In the genomic region with DNA sequence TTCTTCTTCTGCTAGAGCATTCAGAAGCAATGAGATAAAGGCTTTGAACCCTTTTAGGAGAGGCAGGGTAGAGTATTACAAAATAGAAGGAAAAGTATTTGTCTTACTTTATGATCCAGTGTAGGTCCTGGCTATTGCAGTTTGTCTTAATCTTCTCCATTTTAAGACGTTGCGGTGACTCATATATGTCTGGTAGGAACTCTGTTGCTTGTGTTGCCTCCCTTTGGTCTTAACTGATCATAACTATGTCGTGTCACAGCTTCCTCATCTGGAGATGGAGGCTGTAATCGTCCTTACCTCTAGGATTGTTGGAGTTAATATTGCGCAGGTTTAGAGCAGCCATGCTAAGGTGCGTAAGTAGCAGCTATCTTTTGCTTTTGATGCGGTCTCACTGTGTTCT, we compare ENCODE assay signal across 28 mouse cellular contexts. TPM values are rescaled to one million over a fixed set of nuclear protein-coding genes. Genes with fewer than 3 reads are reported as not detected.
DNase-seq lines count a peak whose midpoint lies in the region; ATAC-seq and TF ChIP-seq lines count a peak whose summit lies in the region.
"Had no signal": no experiment of that assay in that cellular context is flagged by ENCODE, and none has a peak within 500 bp of the region (broad histone marks: within the 10 kb centered on the region; RNA-seq: fewer than 3 reads in every experiment).

No protein-coding gene starts in this region.

- TF ChIP-seq CTCF in MEL (IDR thresholded peaks at IDR 0.05 in 2 of 3, conservative IDR thresholded peaks at IDR 0.05 in 1 of 3; ENCODE audit: control insufficient read depth in 1 of 3, insufficient read depth in 1 of 3, low read depth in 2 of 3, low read length in 3 of 3, poor library complexity in 1 of 3, severe bottlenecking in 1 of 3): no peak

- peaks cover 20 to 23% of the 10 kb centered on the region in 2 experiments for H3K4me1 ChIP-seq in MEL (ENCODE audit: control insufficient read depth in 1 of 2, insufficient read depth in 2 of 2, low read length in 2 of 2)

- H3K4me2 ChIP-seq in myocyte (ENCODE audit: low read depth): peak overlapping the region; percentile 89
- H3K4me2 ChIP-seq: heart, embryonic 11.5 days; limb, embryonic 15.5 days had no signal

- H3K36me3 ChIP-seq in MEL (ENCODE audit: control insufficient read depth in 1 of 2, insufficient read depth in 2 of 2, low read length in 2 of 2): peaks cover 0 to 27% of the 10 kb centered on the region in 2 experiments; a peak in 2 of 4 replicates
- H3K36me3 ChIP-seq in myocyte (ENCODE audit: control insufficient read depth, insufficient read depth): no peaks in the 10 kb centered on the region
- H3K36me3 ChIP-seq: hindbrain, embryonic 12.5 days; limb, embryonic 15.5 days had no signal

- no peak overlapping the region for H3ac ChIP-seq in myocyte (ENCODE audit: control insufficient read depth, insufficient read length)

- peak; percentile 78 for DNase-seq in 416B (ENCODE audit: low read depth)
- DNase-seq in MEL (ENCODE audit: low read depth, low spot score): peak; percentile 88
- no peak for DNase-seq in T-cell, adult 2 months (ENCODE audit: low spot score)
- no peak for DNase-seq in cerebellum, adult 9-10 months
- DNase-seq in cerebellum, postnatal 4 days (ENCODE audit: low spot score in 2 of 2): no peak
- DNase-seq: adrenal gland, postnatal 14 days; cerebellum, adult 11-12 months; cerebellum, postnatal 25 days; gastrocnemius, postnatal 14 days; heart, adult 11 months; heart, postnatal 36 days; kidney, adult 8-10 months; lung, adult 2 months; lung, postnatal 14 days; right cerebral cortex, adult 18-20 months; spleen, adult 18-20 months; thymus, postnatal 14 days had no signal

- H3K27ac ChIP-seq in MEL (ENCODE audit: control insufficient read depth, low read depth, low read length): peak overlapping the region; percentile 89
- H3K27ac ChIP-seq: forebrain, embryonic 13.5 days; hindbrain, embryonic 12.5 days; limb, embryonic 10.5 days; limb, embryonic 15.5 days; liver, embryonic 14.5 days; midbrain, embryonic 13.5 days had no signal

- H3K9me3 ChIP-seq in MEL (replicated peaks; ENCODE audit: insufficient read depth, low read length): no peaks in the 10 kb centered on the region
- H3K9me3 ChIP-seq: forebrain, embryonic 13.5 days; limb, embryonic 10.5 days; limb, embryonic 15.5 days; midbrain, embryonic 13.5 days had no signal

- TF ChIP-seq POLR2A in MEL (IDR thresholded peaks at IDR 0.05; ENCODE audit: control insufficient read depth in 1 of 2, insufficient read depth in 1 of 2, low read depth in 1 of 2, low read length in 2 of 2, poor library complexity in 1 of 2) (no peak), myocyte (IDR thresholded peaks at IDR 0.05; ENCODE audit: insufficient read length, low read depth) (no peak)

- H3K4me3 ChIP-seq in MEL (ENCODE audit: control insufficient read depth in 1 of 2, insufficient read depth in 1 of 2, low read depth in 2 of 2, low read length in 2 of 2): peak overlapping the region; percentile 24 to 66
- no peak overlapping the region for H3K4me3 ChIP-seq in myocyte
- H3K4me3 ChIP-seq: forebrain, embryonic 13.5 days; hindbrain, embryonic 12.5 days; limb, embryonic 10.5 days; limb, embryonic 15.5 days; megakaryocyte, embryonic 14.5 days; midbrain, embryonic 13.5 days had no signal

- no peak for TF ChIP-seq RAD21 in MEL (IDR thresholded peaks at IDR 0.05; ENCODE audit: low read depth, low read length)

- peak; percentile 33 for ATAC-seq in granulocyte monocyte progenitor cell, adult 5-6 weeks (replicated peaks; ENCODE audit: poor library complexity, severe bottlenecking)
- ATAC-seq: forebrain, embryonic 13.5 days; intestine, embryonic 16.5 days; midbrain, embryonic 13.5 days had no signal

- peak overlapping the region; percentile 40 for H3K9ac ChIP-seq in MEL (ENCODE audit: control insufficient read depth, low read depth, low read length, poor library complexity, severe bottlenecking)
- H3K9ac ChIP-seq: forebrain, embryonic 13.5 days; hindbrain, embryonic 12.5 days; limb, embryonic 15.5 days; midbrain, embryonic 13.5 days had no signal

- peak; percentile 51 to 71 for TF ChIP-seq EP300 in MEL (IDR thresholded peaks at IDR 0.05; ENCODE audit: low read depth in 1 of 2, low read length in 2 of 2)

- H3K27me3 ChIP-seq in MEL (ENCODE audit: control insufficient read depth in 1 of 2, insufficient read depth in 2 of 2, low read length in 2 of 2) (no peaks in the 10 kb centered on the region), myocyte (ENCODE audit: control insufficient read depth, insufficient read depth, insufficient read length) (no peaks in the 10 kb centered on the region)
- H3K27me3 ChIP-seq: forebrain, embryonic 13.5 days; hindbrain, embryonic 12.5 days; limb, embryonic 15.5 days; midbrain, embryonic 13.5 days had no signal

- peaks cover 3% of the 10 kb centered on the region; the same call in 1 of the 2 replicates for H3K79me2 ChIP-seq in MEL (ENCODE audit: control insufficient read depth, insufficient read depth, low read length, poor library complexity)
- H3K79me2 ChIP-seq in myocyte (ENCODE audit: control insufficient read depth, insufficient read depth): peaks cover 63% of the 10 kb centered on the region

TF ChIP-seq in MEL, 35 proteins besides CTCF, POLR2A, EP300 and RAD21 (continues in another document):
- no peak for TF ChIP-seq BHLHE40 (IDR thresholded peaks at IDR 0.05; ENCODE audit: borderline replicate concordance, low read depth, low read length)
- peak; percentile 64 for TF ChIP-seq GATA1 (IDR thresholded peaks at IDR 0.05; ENCODE audit: low read depth, low read length)
- peak; percentile 73 for TF ChIP-seq ETS1 (IDR thresholded peaks at IDR 0.05; ENCODE audit: low read depth, low read length)
- TF ChIP-seq MYB (IDR thresholded peaks at IDR 0.05; ENCODE audit: low read depth, low read length): peak; percentile 46; the same call in 1 of the 2 replicates
- no peak for TF ChIP-seq ZMIZ1 (IDR thresholded peaks at IDR 0.05; ENCODE audit: low read depth, low read length)
- no peak for TF ChIP-seq USF2 (IDR thresholded peaks at IDR 0.05; ENCODE audit: borderline replicate concordance in 1 of 2, insufficient read depth in 1 of 2, low read depth in 1 of 2, low read length in 2 of 2)
- TF ChIP-seq KAT2A (conservative IDR thresholded peaks at IDR 0.05; ENCODE audit: low read depth, low read length): no peak
- no peak for TF ChIP-seq CHD2 (IDR thresholded peaks at IDR 0.05; ENCODE audit: low read length)
- no peak for TF ChIP-seq NRF1 (IDR thresholded peaks at IDR 0.05; ENCODE audit: insufficient read depth, low read depth, low read length, poor library complexity, severe bottlenecking)
- TF ChIP-seq MAX (IDR thresholded peaks at IDR 0.05; ENCODE audit: low read length): no peak
- TF ChIP-seq TCF12 (IDR thresholded peaks at IDR 0.05; ENCODE audit: low read depth, low read length): no peak
- TF ChIP-seq TBP (IDR thresholded peaks at IDR 0.05; ENCODE audit: low read depth, low read length): 0 out of 2 replicates have a peak, but pooled peaks have one; percentile 6
- TF ChIP-seq SMC3 (IDR thresholded peaks at IDR 0.05; ENCODE audit: low read depth, low read length): no peak

TF ChIP-seq in myocyte, 11 proteins besides CTCF, POLR2A, EP300 and RAD21:
- no peak for TF ChIP-seq MYOD1 (IDR thresholded peaks at IDR 0.05; ENCODE audit: control insufficient read depth in 1 of 3, insufficient read length in 2 of 3, low read depth in 2 of 3)
- no peak for TF ChIP-seq REST (IDR thresholded peaks at IDR 0.05; ENCODE audit: insufficient read depth, insufficient read length)

RNA-seq across cellular contexts. Expression of a gene that starts 3.3 kb away (rescaled TPM):
- 2.4 and 2.8 TPM in 2 replicates for total RNA-seq in MEL (2012; rRNA removed)
- polyA plus RNA-seq in MEL (2012; ENCODE audit: insufficient read depth in 1 of 2, insufficient read length in 2 of 2, low read depth in 1 of 2, low replicate concordance in 2 of 2, missing spikeins in 1 of 2): 1 to 10 TPM in 1 of 2 experiments, not detected in 1; 4.5 TPM
- 16.4 and 19.2 TPM in 2 replicates for total RNA-seq in granulocyte monocyte progenitor cell, adult 5-6 weeks (2014; fragmentation: Nextera tagmentation)
- total RNA-seq in granulocyte monocyte progenitor cell, adult 5-6 weeks (2017): 18.1 and 43.1 TPM in 2 replicates
- polyA plus RNA-seq in myocyte (2012; fragmentation: generic; extraction: Trizol): 6.9 TPM

RNA-seq across cellular contexts. Expression of a gene that starts 29.6 kb away (rescaled TPM):
- 4.6 and 7.2 TPM in 2 replicates for total RNA-seq in MEL (2012; rRNA removed)
- polyA plus RNA-seq in MEL (2012; ENCODE audit: insufficient read depth in 1 of 2, insufficient read length in 2 of 2, low read depth in 1 of 2, low replicate concordance in 2 of 2, missing spikeins in 1 of 2) (1 to 10 TPM in 1 of 2 experiments, not detected in 1; 4.1 TPM), myocyte (2012; fragmentation: generic; extraction: Trizol) (35.2 TPM)
- total RNA-seq in granulocyte monocyte progenitor cell, adult 5-6 weeks (2014; fragmentation: Nextera tagmentation): 1.5 and 6.2 TPM in 2 replicates
- 3.7 and 4.2 TPM in 2 replicates for total RNA-seq in granulocyte monocyte progenitor cell, adult 5-6 weeks (2017)

RNA-seq across cellular contexts. Expression of a gene that starts 56.5 kb away (rescaled TPM):
- 33.2 and 33.3 TPM in 2 replicates for total RNA-seq in MEL (2012; rRNA removed)
- polyA plus RNA-seq in MEL (2012; ENCODE audit: insufficient read depth in 1 of 2, insufficient read length in 2 of 2, low read depth in 1 of 2, low replicate concordance in 2 of 2, missing spikeins in 1 of 2): 10 to 100 TPM in 1 of 2 experiments, not detected in 1; 43.5 TPM
- 61.6 and 73.4 TPM in 2 replicates for total RNA-seq in granulocyte monocyte progenitor cell, adult 5-6 weeks (2014; fragmentation: Nextera tagmentation)
- total RNA-seq in granulocyte monocyte progenitor cell, adult 5-6 weeks (2017): 52.7 and 57.8 TPM in 2 replicates
- polyA plus RNA-seq in myocyte (2012; fragmentation: generic; extraction: Trizol): 27.3 TPM

Comparison
In these comparisons a context has a peak if more than half of its experiments do, and no peak if none do; other contexts are left out.
1. DNase-seq: peak in 416B (single experiment) and MEL (single experiment); none in T-cell, adult 2 months (single experiment), cerebellum, adult 9-10 months (single experiment) and cerebellum, postnatal 4 days (0 of 2).